Mouse (Mus musculus): ENCODE results near the gene Iqcn.

- TF ChIP-seq POLR2A (IDR thresholded peaks at IDR 0.05; ENCODE audit: low read depth, low read length) = peak; percentile 54
- no peak for TF ChIP-seq CTCF (IDR thresholded peaks at IDR 0.05; ENCODE audit: borderline replicate concordance, insufficient read depth, low read length)
Measured at GRCm38 (mm10) chr8:70701048-70701981, 1.9 kb upstream of the Iqcn start.
